Mouse (Mus musculus): ENCODE measurements around the gene Cdc37. TPM values are rescaled to one million over a fixed set of nuclear protein-coding genes. Genes with fewer than 3 reads are reported as not detected.

The Cdc37 gene
- polyA plus RNA-seq, 1 experiment from 2014 or later: 192 TPM

- no peak overlapping the region for H3K9ac ChIP-seq
- H3K27me3 ChIP-seq (ENCODE audit: control insufficient read depth, insufficient read depth, low read length): peaks cover 66% of the 10 kb centered on the region
- ATAC-seq (ENCODE audit: low FRiP score) (no peak), DNase-seq (ENCODE audit: low spot score) (no peak)
- H3K4me3 ChIP-seq (replicated peaks; ENCODE audit: low read length): no peak overlapping the region
- no peaks in the 10 kb centered on the region for H3K36me3 ChIP-seq (replicated peaks; ENCODE audit: control insufficient read depth, insufficient read depth)
- no peaks in the 10 kb centered on the region for H3K9me3 ChIP-seq (ENCODE audit: control insufficient read depth, low read length)
- no peak overlapping the region for H3K27ac ChIP-seq
- H3K4me2 ChIP-seq (replicated peaks): peak overlapping the region; percentile 67
- 37% methylated on average over 11 of the region's 11 CpGs for WGBS
- peaks cover 13% of the 10 kb centered on the region for H3K4me1 ChIP-seq (replicated peaks; ENCODE audit: control insufficient read depth, insufficient read depth, low read length)
Observed at GRCm38 (mm10) chr9:21163086-21164050, 13.6 kb upstream of the Cdc37 start.

DNA sequence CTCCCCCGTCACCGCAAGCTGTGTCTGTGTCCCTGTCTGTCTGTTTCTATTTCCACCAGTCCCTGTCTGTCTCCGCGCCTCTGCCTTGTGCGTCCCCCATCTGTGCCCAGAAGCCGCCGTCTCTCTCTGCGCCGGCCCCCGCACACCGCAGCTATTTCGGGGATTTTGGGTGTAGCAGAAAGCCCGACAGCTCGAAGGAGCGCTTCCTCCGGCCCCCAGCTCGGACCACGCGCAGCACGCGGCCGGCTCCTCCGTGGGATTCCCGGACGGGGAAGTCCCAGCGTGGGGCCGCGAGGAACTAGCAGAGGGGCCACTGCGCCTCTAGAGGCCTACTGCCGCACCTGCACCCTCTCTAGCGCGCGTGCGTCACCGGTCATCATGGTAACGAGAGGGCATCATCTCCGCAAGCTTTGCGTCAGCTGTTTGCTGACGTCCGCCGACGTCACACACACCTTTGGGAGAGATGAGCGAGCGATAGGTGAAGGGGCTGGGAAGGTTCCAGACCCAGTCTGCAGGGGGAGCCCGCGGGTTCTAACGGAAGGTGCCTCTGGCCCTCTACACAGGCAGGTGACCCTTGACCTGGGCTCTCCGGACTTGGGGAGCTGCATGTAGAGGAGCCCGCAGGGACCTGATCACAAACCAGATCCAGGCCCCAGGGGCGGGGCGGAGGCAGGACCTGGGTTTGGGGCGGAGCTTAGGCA is 11.6 kb upstream of the Cdc37 start:
- Histone ChIP-seq H3K4me3 (replicated peaks; ENCODE audit: low read length) (peak overlapping the region; percentile 48), H3K9me3 (ENCODE audit: control insufficient read depth, low read length) (no peaks in the 10 kb centered on the region), H3K27ac (no peak overlapping the region; the same call in 1 of the 2 replicates), H3K4me2 (replicated peaks) (peak overlapping the region; percentile 73), H3K9ac (peak overlapping the region; percentile 71), H3K36me3 (replicated peaks; ENCODE audit: control insufficient read depth, insufficient read depth) (no peaks in the 10 kb centered on the region), H3K27me3 (ENCODE audit: control insufficient read depth, insufficient read depth, low read length) (peaks cover 48% of the 10 kb centered on the region), H3K4me1 (replicated peaks; ENCODE audit: control insufficient read depth, insufficient read depth, low read length) (peaks cover 11% of the 10 kb centered on the region)
- WGBS: under 1% methylated on average over 52 of the region's 52 CpGs
- DNase-seq (ENCODE audit: low spot score): peak; percentile 84
- peak; percentile 64 for ATAC-seq (ENCODE audit: low FRiP score)

DNA sequence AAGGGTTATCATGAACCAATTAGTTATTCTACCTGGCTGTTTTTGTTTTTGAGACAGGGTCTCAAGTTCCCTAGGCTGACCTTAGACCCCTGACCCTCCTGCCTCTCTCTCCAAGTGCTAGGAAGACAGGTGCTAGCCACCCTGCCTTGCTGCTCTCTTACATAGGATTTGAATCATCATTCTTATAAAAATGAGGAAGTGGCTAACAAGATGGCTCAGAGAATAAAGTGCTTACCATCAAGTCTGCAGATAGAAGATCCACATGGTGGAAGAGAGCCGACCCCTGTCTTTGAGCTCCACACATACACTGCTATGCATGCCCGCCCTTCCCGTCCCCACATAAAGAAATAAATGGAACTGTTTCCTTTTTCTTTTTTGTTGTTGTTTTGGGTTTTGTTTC is 5.0 kb upstream of the Cdc37 start:
- H3K27ac ChIP-seq: no peak overlapping the region

GRCm38 (mm10) chr9:21153833-21154232 is 4.1 kb upstream of the Cdc37 start:
- 10% methylated on average over 5 of the region's 5 CpGs for WGBS
- ATAC-seq (ENCODE audit: low FRiP score) (no peak), DNase-seq (ENCODE audit: low spot score) (no peak)
- Histone ChIP-seq H3K4me1 (replicated peaks; ENCODE audit: control insufficient read depth, insufficient read depth, low read length) (peaks cover 6% of the 10 kb centered on the region), H3K4me3 (replicated peaks; ENCODE audit: low read length) (peak overlapping the region; percentile 14; the same call in 1 of the 2 replicates), H3K9me3 (ENCODE audit: control insufficient read depth, low read length) (no peaks in the 10 kb centered on the region), H3K27ac (no peak overlapping the region), H3K9ac (0 out of 2 replicates have a peak overlapping the region, but pooled peaks have one; percentile 13), H3K4me2 (replicated peaks) (peak overlapping the region; percentile 46), H3K27me3 (ENCODE audit: control insufficient read depth, insufficient read depth, low read length) (no peaks in the 10 kb centered on the region), H3K36me3 (replicated peaks; ENCODE audit: control insufficient read depth, insufficient read depth) (no peaks in the 10 kb centered on the region)

More for the DNA sequence above, 5.0 kb upstream of the Cdc37 start:
- Histone ChIP-seq H3K9me3 (ENCODE audit: control insufficient read depth, low read length) (no peaks in the 10 kb centered on the region), H3K4me2 (replicated peaks) (no peak overlapping the region), H3K27me3 (ENCODE audit: control insufficient read depth, insufficient read depth, low read length) (no peaks in the 10 kb centered on the region), H3K9ac (no peak overlapping the region), H3K4me3 (replicated peaks; ENCODE audit: low read length) (no peak overlapping the region), H3K36me3 (replicated peaks; ENCODE audit: control insufficient read depth, insufficient read depth) (no peaks in the 10 kb centered on the region), H3K4me1 (replicated peaks; ENCODE audit: control insufficient read depth, insufficient read depth, low read length) (no peaks in the 10 kb centered on the region)
- WGBS: 89% methylated on average over 3 of the region's 3 CpGs
- DNase-seq (ENCODE audit: low spot score) (no peak), ATAC-seq (ENCODE audit: low FRiP score) (no peak)

DNA sequence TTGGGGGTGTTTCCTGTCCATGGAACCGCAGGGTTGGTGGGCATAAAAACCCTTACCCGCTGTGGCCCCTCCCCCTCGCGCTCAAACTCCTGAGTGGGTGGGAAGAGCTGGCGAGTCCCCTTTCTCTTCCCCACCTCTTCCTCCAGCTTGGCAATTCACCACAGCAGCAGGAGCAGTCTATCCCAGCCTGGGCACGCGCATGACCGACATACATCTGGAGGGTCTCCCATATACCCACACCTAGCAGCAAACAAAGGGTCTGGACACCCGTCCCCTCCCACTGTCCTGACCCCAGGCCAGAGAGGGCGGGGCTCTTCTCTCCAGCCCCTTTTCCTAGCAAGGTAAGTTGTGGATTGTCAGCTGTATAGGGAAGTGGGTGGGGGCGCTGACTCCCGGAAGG is 3.5 kb upstream of the Cdc37 start:
- Histone ChIP-seq H3K4me2 (replicated peaks) (peak overlapping the region; percentile 46), H3K4me3 (replicated peaks; ENCODE audit: low read length) (peak overlapping the region; percentile 14; the same call in 1 of the 2 replicates), H3K9ac (peak overlapping the region; percentile 13; the same call in 1 of the 2 replicates), H3K36me3 (replicated peaks; ENCODE audit: control insufficient read depth, insufficient read depth) (no peaks in the 10 kb centered on the region), H3K4me1 (replicated peaks; ENCODE audit: control insufficient read depth, insufficient read depth, low read length) (peaks cover 11% of the 10 kb centered on the region), H3K9me3 (ENCODE audit: control insufficient read depth, low read length) (no peaks in the 10 kb centered on the region), H3K27ac (no peak overlapping the region), H3K27me3 (ENCODE audit: control insufficient read depth, insufficient read depth, low read length) (no peaks in the 10 kb centered on the region)
- 17% methylated on average over 12 of the region's 12 CpGs for WGBS
- ATAC-seq (ENCODE audit: low FRiP score) (no peak), DNase-seq (ENCODE audit: low spot score) (no peak)

DNA sequence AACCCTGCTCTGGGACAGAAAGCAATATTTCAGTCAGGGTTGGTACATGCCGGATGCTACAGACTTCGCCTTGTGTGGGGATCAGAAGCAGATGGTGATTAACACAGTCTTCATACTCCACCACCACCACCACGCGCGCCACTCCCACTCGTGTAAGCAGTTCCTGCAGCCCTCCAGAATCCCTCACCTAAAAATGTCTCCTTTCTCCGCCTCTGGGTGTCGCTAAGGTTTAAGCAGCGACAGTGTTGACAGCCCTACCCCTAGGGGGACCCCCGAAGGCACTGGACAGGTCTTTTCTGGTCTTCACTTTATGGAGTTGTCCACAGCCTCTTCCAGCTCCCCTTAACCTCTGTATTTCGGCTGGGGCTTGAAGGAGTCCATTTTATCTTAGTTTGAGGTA is 2.9 kb upstream of the Cdc37 start:
- H3K9me3 ChIP-seq (ENCODE audit: control insufficient read depth, low read length): no peaks in the 10 kb centered on the region
- no peak overlapping the region for H3K9ac ChIP-seq
- 4% methylated on average over 11 of the region's 11 CpGs for WGBS
- no peaks in the 10 kb centered on the region for H3K27me3 ChIP-seq (ENCODE audit: control insufficient read depth, insufficient read depth, low read length)
- H3K36me3 ChIP-seq (replicated peaks; ENCODE audit: control insufficient read depth, insufficient read depth): no peaks in the 10 kb centered on the region
- peak overlapping the region; percentile 46 for H3K4me2 ChIP-seq (replicated peaks)
- no peak for ATAC-seq (ENCODE audit: low FRiP score)
- H3K27ac ChIP-seq: no peak overlapping the region
- DNase-seq (ENCODE audit: low spot score): peak; percentile 55
- peak overlapping the region; percentile 14; the same call in 1 of the 2 replicates for H3K4me3 ChIP-seq (replicated peaks; ENCODE audit: low read length)
- peaks cover 16% of the 10 kb centered on the region for H3K4me1 ChIP-seq (replicated peaks; ENCODE audit: control insufficient read depth, insufficient read depth, low read length)

DNA sequence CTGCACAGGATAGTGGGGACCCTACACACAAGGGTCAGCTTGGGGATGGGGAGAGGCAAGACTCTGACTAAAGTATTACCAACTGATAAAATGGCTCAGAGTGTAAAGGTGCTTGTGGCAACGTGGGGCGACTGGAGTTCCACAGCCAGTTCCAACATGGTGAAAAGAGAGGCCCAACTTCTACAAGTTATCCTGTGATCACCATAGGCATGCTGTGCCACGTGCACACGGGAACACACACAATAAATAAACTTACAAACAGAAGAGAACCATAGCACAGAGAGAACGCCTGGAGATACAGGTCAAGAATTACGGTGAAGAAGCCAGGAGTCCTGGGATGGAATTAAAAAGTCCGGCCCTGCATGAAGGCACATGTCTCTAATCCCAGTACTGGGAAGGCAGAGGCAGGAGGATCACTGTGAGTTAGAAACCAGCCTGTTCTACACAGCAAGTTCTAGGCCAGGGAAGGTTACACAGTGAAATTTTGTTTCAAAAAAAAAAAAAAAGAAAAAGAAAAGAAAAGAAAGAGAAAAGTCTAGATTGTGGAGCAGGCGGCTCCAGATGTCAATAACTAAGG is 617 bp downstream of the Cdc37 start:
- peak overlapping the region; percentile 84 for H3K4me2 ChIP-seq (replicated peaks)
- H3K27ac ChIP-seq: peak overlapping the region; percentile 58; the same call in 1 of the 2 replicates
- DNase-seq (ENCODE audit: low spot score) (no peak), ATAC-seq (ENCODE audit: low FRiP score) (no peak)
- H3K4me1 ChIP-seq (replicated peaks; ENCODE audit: control insufficient read depth, insufficient read depth, low read length): peaks cover 16% of the 10 kb centered on the region
- H3K9ac ChIP-seq: peak overlapping the region; percentile 80
- no peaks in the 10 kb centered on the region for H3K9me3 ChIP-seq (ENCODE audit: control insufficient read depth, low read length)
- peaks cover 25% of the 10 kb centered on the region for H3K36me3 ChIP-seq (replicated peaks; ENCODE audit: control insufficient read depth, insufficient read depth)
- H3K4me3 ChIP-seq (replicated peaks; ENCODE audit: low read length): peak overlapping the region; percentile 65
- no peaks in the 10 kb centered on the region for H3K27me3 ChIP-seq (ENCODE audit: control insufficient read depth, insufficient read depth, low read length)
- 10% methylated on average over 8 of the region's 8 CpGs for WGBS

- Histone ChIP-seq H3K9ac (peak overlapping the region; percentile 80; the same call in 1 of the 2 replicates), H3K9me3 (ENCODE audit: control insufficient read depth, low read length) (no peaks in the 10 kb centered on the region), H3K27me3 (ENCODE audit: control insufficient read depth, insufficient read depth, low read length) (no peaks in the 10 kb centered on the region), H3K27ac (no peak overlapping the region), H3K4me2 (replicated peaks) (peak overlapping the region; percentile 84), H3K4me1 (replicated peaks; ENCODE audit: control insufficient read depth, insufficient read depth, low read length) (peaks cover 16% of the 10 kb centered on the region), H3K36me3 (replicated peaks; ENCODE audit: control insufficient read depth, insufficient read depth) (peaks cover 33% of the 10 kb centered on the region), H3K4me3 (replicated peaks; ENCODE audit: low read length) (peak overlapping the region; percentile 65)
- ATAC-seq (ENCODE audit: low FRiP score) (no peak), DNase-seq (ENCODE audit: low spot score) (no peak)
Observed at GRCm38 (mm10) chr9:21148427-21148826, 1.4 kb downstream of the Cdc37 start.

DNA sequence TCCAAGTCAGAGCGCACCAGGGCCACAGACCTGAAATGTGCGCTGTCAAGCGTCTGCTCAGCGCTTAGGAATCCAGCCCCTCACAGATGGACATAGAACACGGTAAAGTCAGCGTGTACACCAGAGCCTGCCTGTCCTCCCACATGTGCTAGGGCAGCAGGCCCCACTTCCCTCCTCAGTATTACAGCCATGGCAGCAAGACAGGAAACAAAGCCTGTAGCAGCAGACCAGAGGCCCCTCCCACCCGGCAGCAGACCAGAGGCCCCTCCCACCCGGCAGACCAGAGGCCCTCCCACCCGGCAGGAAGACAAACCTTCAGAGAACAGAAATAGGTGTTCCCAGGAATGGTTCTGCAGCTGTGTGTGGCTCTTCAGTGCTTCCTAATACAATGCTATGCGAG is 3.1 kb downstream of the Cdc37 start:
- ATAC-seq (ENCODE audit: low FRiP score) (no peak), DNase-seq (ENCODE audit: low spot score) (no peak)
- Histone ChIP-seq H3K4me2 (replicated peaks) (no peak overlapping the region; the same call in 1 of the 2 replicates), H3K9me3 (ENCODE audit: control insufficient read depth, low read length) (no peaks in the 10 kb centered on the region), H3K27me3 (ENCODE audit: control insufficient read depth, insufficient read depth, low read length) (no peaks in the 10 kb centered on the region), H3K4me1 (replicated peaks; ENCODE audit: control insufficient read depth, insufficient read depth, low read length) (peaks cover 16% of the 10 kb centered on the region), H3K9ac (0 out of 2 replicates have a peak overlapping the region, but pooled peaks have one; percentile 3), H3K36me3 (replicated peaks; ENCODE audit: control insufficient read depth, insufficient read depth) (peaks cover 50% of the 10 kb centered on the region), H3K27ac (no peak overlapping the region), H3K4me3 (replicated peaks; ENCODE audit: low read length) (no peak overlapping the region)
- 54% methylated on average over 10 of the region's 10 CpGs for WGBS
